Mouse (Mus musculus) ES-E14 (cell line): Measurements from ENCODE around the gene Gm9970. TPM values are rescaled to one million over a fixed set of nuclear protein-coding genes. Genes with fewer than 3 reads are reported as not detected.

Experiments
- DNase-seq: peaks from one replicate; pipeline ENCODE4 v3.0.0-alpha.2; 2013; ENCODE audit warnings: low read depth, low spot score
- H3K27ac ChIP-seq: 2 replicates; pipeline ENCODE4 v1.5.1; 2012; ENCODE audit warnings: low read depth, mild to moderate bottlenecking, low read length, moderate library complexity, mixed read lengths; ENCODE audit not compliant: poor library complexity, insufficient read depth, severe bottlenecking
- H3K36me3 ChIP-seq: 2 replicates; pipeline ENCODE4 v1.6.1; 2012; ENCODE audit warnings: mild to moderate bottlenecking, low read length, moderate library complexity, mixed read lengths; ENCODE audit not compliant: control insufficient read depth, poor library complexity, insufficient read depth, severe bottlenecking
- H3K4me1 ChIP-seq, 2 experiments: fragments of 150-350 bp in 1 of 2; sonication (generic) in 1 of 2; 2 replicates each; pipeline ENCODE4 v1.6.1; 2012; ENCODE audit warnings: low read length in 2 of 2, mild to moderate bottlenecking in 1 of 2, mixed read lengths in 1 of 2; ENCODE audit not compliant: control insufficient read depth in 2 of 2, insufficient read depth in 2 of 2, poor library complexity in 1 of 2
- H3K4me3 ChIP-seq, 2 experiments: fragments of 150-350 bp in 1 of 2; sonication (generic) in 1 of 2; 2 replicates each; pipeline ENCODE4 v1.5.1; 2012; ENCODE audit warnings: low read length in 2 of 2, low read depth in 1 of 2, mild to moderate bottlenecking in 1 of 2, mixed read lengths in 1 of 2; ENCODE audit not compliant: insufficient read depth in 1 of 2, poor library complexity in 1 of 2, severe bottlenecking in 1 of 2
- H3K9ac ChIP-seq: 2 replicates; pipeline ENCODE4 v1.6.1; 2012; ENCODE audit warnings: low read depth, mild to moderate bottlenecking, low read length, mixed read lengths; ENCODE audit not compliant: poor library complexity, insufficient read depth, severe bottlenecking
- H3K9me3 ChIP-seq: fragments of 150-350 bp; sonication (generic); 2 replicates; pipeline ENCODE4 v1.6.1; 2012; ENCODE audit warnings: low read depth, mild to moderate bottlenecking, low read length; ENCODE audit not compliant: control insufficient read depth, insufficient read depth
- CHD2 ChIP-seq: IDR thresholded peaks from 2 replicates; pipeline ENCODE4 v1.6.1; 2014; ENCODE audit warnings: mild to moderate bottlenecking, low read depth, low read length, inconsistent platforms
- HCFC1 ChIP-seq: IDR thresholded peaks from 2 replicates; pipeline ENCODE4 v1.6.1; 2012; ENCODE audit warnings: low read length, inconsistent platforms, borderline replicate concordance; ENCODE audit not compliant: insufficient read depth
- MAFK ChIP-seq: IDR thresholded peaks from 2 replicates; pipeline ENCODE4 v1.6.1; 2014; ENCODE audit warnings: mild to moderate bottlenecking, low read depth, low read length, inconsistent platforms; ENCODE audit not compliant: insufficient read depth
- ZC3H11A ChIP-seq: IDR thresholded peaks from 2 replicates; pipeline ENCODE4 v1.6.1; 2012; ENCODE audit warnings: low read depth, mild to moderate bottlenecking, inconsistent platforms, low read length, borderline replicate concordance
- ZNF384 ChIP-seq: IDR thresholded peaks from 2 replicates; pipeline ENCODE4 v1.6.1; 2012; ENCODE audit warnings: low read depth, low read length, inconsistent platforms
- in situ Hi-C, 2 experiments: fragments of 600-800 bp; cut with MboI; formaldehyde crosslinking; loops; one replicate each; pipeline ENCODE4 v1.15.1; 2025; ENCODE audit warnings: low sequenced_read_pairs in 2 of 2, inconsistent platforms in 1 of 2; ENCODE audit not compliant: unreplicated experiment in 2 of 2
- total RNA-seq: library from RNA; depleted of rRNA; stranded (reverse); fragments of 300-350 nt; gene quantifications from 2 replicates; pipeline ENCODE4 v1.2.3, GENCODE M21; 2012

Gm9970 gene
- total RNA-seq, 1 experiment = not detected

DNA sequence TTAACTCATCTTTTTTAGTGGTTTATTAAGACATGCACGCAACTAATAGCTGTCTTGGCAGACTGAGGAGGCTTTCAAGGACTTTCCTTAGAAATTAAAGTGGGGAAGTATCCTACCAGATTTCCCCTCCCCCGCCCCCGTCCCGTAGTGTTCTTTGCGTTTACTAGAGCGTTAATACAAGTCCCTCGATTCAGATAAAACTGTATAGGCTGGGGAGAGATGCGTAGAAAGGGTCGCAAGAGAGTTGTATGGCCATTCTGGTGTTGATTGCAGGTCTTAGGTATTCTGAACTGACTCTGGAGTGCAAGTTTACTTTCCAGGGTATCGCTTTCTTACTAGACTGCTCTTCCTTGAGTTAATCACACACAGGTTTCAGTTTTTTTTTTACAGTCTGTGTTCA, 1.2 kb upstream of the Gm9970 start:
- H3K36me3 ChIP-seq = peaks cover 4% of the 10 kb centered on the region
- H3K27ac ChIP-seq = no peak overlapping the region
- DNase-seq = no peak
- no peaks in the 10 kb centered on the region for H3K9me3 ChIP-seq
- H3K9ac ChIP-seq = no peak overlapping the region
- TF ChIP-seq ZC3H11A (no peak), CHD2 (no peak), MAFK (no peak), HCFC1 (no peak), ZNF384 (no peak)
- peaks cover 0 to 4% of the 10 kb centered on the region in 2 experiments; a peak in 1 of 4 replicates for H3K4me1 ChIP-seq
- in situ Hi-C loops = no loop called here
- H3K4me3 ChIP-seq = peak overlapping the region in 1 of 2 experiments; percentile 93; a peak in 2 of 4 replicates

DNA sequence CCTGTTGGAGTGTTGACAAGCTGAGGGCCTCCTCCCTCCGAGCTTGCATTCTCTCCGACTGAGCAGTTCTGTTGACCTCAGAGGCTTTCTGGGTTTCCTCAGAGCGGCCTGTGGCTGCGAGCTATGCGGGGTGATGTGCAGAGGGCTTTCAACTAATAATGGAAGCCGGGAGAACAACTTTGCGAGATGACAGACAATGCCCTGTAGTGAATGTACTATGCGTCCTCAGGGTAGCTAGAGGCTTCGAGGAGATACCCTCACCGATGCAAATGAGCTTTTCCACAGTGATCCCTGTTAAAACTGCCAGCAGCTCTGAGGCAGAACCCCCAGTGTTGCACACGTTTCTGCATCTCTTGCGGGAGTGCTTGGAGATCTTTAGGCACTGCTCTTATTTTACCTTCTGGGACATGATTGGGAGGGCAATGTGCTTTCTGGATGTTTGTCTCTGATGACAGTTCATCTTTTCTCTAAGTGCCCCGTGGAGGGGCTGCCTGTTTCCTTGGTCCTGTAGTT, 546 bp upstream of the Gm9970 start:
- no peak for TF ChIP-seq ZC3H11A
- no peak for TF ChIP-seq MAFK
- no peak for TF ChIP-seq CHD2
- TF ChIP-seq HCFC1 = no peak
- no peak for TF ChIP-seq ZNF384

DNA sequence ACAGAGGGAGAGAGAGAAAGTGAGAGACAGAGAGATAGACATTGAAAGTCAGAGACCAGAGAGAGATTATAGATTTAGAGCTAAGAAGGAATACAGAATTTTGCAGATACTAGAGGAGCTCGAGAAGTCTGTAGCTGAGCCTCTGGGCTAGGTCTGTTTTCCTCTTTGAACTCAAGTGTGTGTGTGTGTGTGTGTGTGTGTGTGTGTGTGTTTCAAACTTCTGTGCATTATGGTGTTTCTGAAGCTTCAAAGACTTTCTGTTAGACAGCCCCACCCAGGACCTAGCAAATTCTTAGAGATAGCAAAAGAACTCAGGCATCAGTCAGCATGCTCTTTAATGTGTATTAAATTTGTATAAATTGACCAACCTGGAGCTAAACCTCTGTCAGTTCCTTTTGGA, 14.4 kb downstream of the Gm9970 start:
- no peak overlapping the region for H3K4me3 ChIP-seq
- in situ Hi-C loops = no loop called here
- no peaks in the 10 kb centered on the region for H3K9me3 ChIP-seq

More for the DNA sequence above, 546 bp upstream of the Gm9970 start:
- no peak overlapping the region for H3K27ac ChIP-seq
- peaks cover 0 to 4% of the 10 kb centered on the region in 2 experiments; a peak in 1 of 4 replicates for H3K4me1 ChIP-seq
- no peak for DNase-seq
- H3K9me3 ChIP-seq = no peaks in the 10 kb centered on the region
- peaks cover 4% of the 10 kb centered on the region for H3K36me3 ChIP-seq
- peak overlapping the region; percentile 61; the same call in 1 of the 2 replicates for H3K9ac ChIP-seq
- in situ Hi-C loops = no loop called here
- H3K4me3 ChIP-seq = peak overlapping the region; percentile 75 to 93

DNA sequence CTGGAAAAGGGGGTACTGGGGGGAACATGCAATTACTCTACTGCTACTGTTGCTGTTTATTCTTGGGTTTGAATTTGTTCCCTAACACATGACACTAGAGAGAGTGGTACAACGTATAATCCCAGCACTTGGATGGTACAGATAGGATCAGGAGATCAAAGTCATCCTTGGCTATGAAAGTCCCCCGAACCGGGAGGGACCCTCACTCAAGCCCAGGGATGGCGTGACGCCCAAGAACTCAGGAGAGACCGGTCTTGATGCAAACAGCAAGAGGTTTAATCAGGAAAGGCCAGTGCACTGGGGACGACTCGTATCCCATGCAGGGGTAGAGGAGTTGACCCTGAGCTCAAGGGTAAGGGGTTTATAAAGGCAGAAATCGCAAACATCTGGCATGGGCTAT, 18.3 kb downstream of the Gm9970 start:
- peaks cover 0 to 3% of the 10 kb centered on the region in 2 experiments; a peak in 1 of 4 replicates for H3K4me1 ChIP-seq
- H3K9ac ChIP-seq = no peak overlapping the region
- DNase-seq = no peak
- no peak overlapping the region for H3K4me3 ChIP-seq
- in situ Hi-C loops = no loop called here
- H3K27ac ChIP-seq = no peak overlapping the region
- H3K36me3 ChIP-seq = no peaks in the 10 kb centered on the region
- no peaks in the 10 kb centered on the region for H3K9me3 ChIP-seq
- TF ChIP-seq MAFK (no peak), HCFC1 (no peak), ZNF384 (no peak), CHD2 (no peak), ZC3H11A (no peak)

More for the DNA sequence above, 14.4 kb downstream of the Gm9970 start:
- Histone ChIP-seq H3K36me3 (no peaks in the 10 kb centered on the region), H3K27ac (no peak overlapping the region), H3K4me1 (no peaks in the 10 kb centered on the region), H3K9ac (no peak overlapping the region)
- TF ChIP-seq ZC3H11A (no peak), MAFK (no peak), ZNF384 (no peak), CHD2 (no peak), HCFC1 (no peak)
- DNase-seq = no peak

DNA sequence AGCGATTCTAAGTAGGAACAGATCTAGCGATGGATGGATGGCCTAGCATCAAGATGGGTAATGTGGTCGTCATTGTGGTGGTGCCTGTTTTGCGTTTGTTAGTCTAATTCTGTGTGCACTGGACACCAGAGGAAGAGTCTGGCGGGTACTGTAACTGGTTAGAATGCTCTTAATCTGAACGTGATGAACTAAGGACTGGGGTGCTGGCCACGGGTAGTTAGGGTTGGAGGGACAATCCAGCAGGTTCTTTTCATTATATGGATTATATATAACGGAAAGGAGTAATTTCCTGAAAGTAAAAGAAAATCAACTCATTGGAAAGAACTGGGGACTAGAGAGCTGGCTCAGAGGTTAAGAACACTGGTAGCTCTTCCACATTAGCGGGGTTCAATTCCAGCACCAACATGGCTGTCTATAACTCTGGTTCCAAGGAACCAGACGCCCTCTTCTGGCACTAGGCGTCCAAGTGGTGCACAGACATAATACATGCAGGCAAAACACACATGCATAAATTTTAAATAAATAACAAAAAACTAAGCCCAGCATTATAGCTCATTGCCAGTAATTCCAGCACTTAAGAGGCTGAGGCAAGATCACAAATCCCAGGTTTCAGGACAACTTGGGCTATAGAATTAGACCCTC, 19.6 kb downstream of the Gm9970 start:
- Histone ChIP-seq H3K4me1 (peaks cover 0 to 3% of the 10 kb centered on the region in 2 experiments; a peak in 1 of 4 replicates), H3K9me3 (no peaks in the 10 kb centered on the region), H3K9ac (peak overlapping the region; percentile 96), H3K36me3 (no peaks in the 10 kb centered on the region), H3K27ac (peak overlapping the region; percentile 67), H3K4me3 (peak overlapping the region; percentile 81 to 96)
- in situ Hi-C loops = no loop called here
- TF ChIP-seq ZNF384 = no peak
- no peak for TF ChIP-seq MAFK
- no peak for TF ChIP-seq HCFC1
- no peak for TF ChIP-seq ZC3H11A
- TF ChIP-seq CHD2 = no peak
- DNase-seq = peak; percentile 43
